Mouse (Mus musculus) left cerebral cortex, adult 6 months (tissue): ENCODE data around the gene Vmn1r135. TPM values are rescaled to one million over a fixed set of nuclear protein-coding genes. Genes with fewer than 3 reads are reported as not detected.

Source experiments
- long read RNA-seq, 2 experiments: library from polyadenylated mRNA; unstranded; transcript quantifications; one replicate each; pipeline ENCODE4 v2.0.0; 2019 to 2020
- polyA plus RNA-seq: library from polyadenylated mRNA; unstranded; fragments of <200 nt; fragmentation: Nextera tagmentation; gene quantifications from 2 replicates; pipeline ENCODE4 v1.2.3, GENCODE M21; 2021

The Vmn1r135 gene
- polyA plus RNA-seq, result not detected in 2 replicates
- long read RNA-seq, experiment 1, result 0 reads
- long read RNA-seq, experiment 2, result 0 reads

DNA sequence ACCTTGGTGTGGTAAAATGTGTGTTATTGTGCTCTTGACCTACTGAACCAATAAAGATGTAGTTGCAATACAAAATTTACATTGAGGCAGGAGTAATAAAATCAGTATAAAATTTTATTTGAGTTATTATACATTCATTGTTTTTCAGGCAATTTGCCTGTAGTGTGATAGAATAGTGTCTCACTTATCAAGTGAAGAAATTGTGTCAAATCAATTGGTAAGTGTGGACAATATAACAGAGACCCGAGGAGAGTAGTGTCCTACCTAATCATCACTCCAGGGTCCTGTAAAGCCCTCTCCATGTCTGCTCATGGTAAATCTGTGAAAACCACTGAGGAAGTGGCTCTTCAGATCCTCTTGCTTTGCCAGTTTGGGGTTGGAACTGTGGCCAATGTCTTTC is at the start of gene Vmn1r135:
Vmn1r135 (plus strand) TSS at position 301 of the 400 bp plus-strand sequence.

GRCm38 (mm10) chr7:21796628-21797027 is 35.5 kb upstream of the Vmn1r135 start, which contains the start of gene Gm4177:
TSS of gene Gm4177 (minus strand) at chr7:21796728.

GRCm38 (mm10) chr7:21844167-21844566 is 12.0 kb downstream of the Vmn1r135 start, which contains the start of gene Gm5725:
TSS of gene Gm5725 (minus strand) at chr7:21844267.

Other genes with a start within 250 kb of the Vmn1r135 start
- gene Vmn1r132, start 218.3 kb upstream of the Vmn1r135 start, polyA plus RNA-seq, result not detected in 2 replicates
- not detected in 2 replicates for gene Gm4175, start 70.9 kb upstream of the Vmn1r135 start, polyA plus RNA-seq
- not detected in 2 replicates for gene Gm4177, start 35.6 kb upstream of the Vmn1r135 start, polyA plus RNA-seq
- not detected in 2 replicates for gene Gm5725, start 11.9 kb downstream of the Vmn1r135 start, polyA plus RNA-seq
- gene Gm5891, start 88.9 kb downstream of the Vmn1r135 start, polyA plus RNA-seq, result not detected in 2 replicates
- gene Vmn1r137, start 162.2 kb downstream of the Vmn1r135 start, polyA plus RNA-seq, result not detected in 2 replicates
- gene Vmn1r138, start 196.5 kb downstream of the Vmn1r135 start, polyA plus RNA-seq, result not detected in 2 replicates
- gene Gm6176, start 224.0 kb downstream of the Vmn1r135 start, polyA plus RNA-seq, result not detected in 2 replicates
- gene Vmn1r139, start 236.7 kb downstream of the Vmn1r135 start, polyA plus RNA-seq, result not detected in 2 replicates